Mouse (Mus musculus) erythroblast, embryonic 14.5 days (primary cell): Measurements from ENCODE around the gene Phb.

Experiments used
- GATA1 ChIP-seq: IDR thresholded peaks from 2 replicates; pipeline ENCODE4 v1.6.1; 2012; ENCODE audit warnings: low read length, inconsistent platforms, mixed read lengths
- TAL1 ChIP-seq: IDR thresholded peaks from 3 replicates; pipeline ENCODE4 v1.6.1; 2012; ENCODE audit warnings: low read length, inconsistent platforms, mixed read lengths

DNA sequence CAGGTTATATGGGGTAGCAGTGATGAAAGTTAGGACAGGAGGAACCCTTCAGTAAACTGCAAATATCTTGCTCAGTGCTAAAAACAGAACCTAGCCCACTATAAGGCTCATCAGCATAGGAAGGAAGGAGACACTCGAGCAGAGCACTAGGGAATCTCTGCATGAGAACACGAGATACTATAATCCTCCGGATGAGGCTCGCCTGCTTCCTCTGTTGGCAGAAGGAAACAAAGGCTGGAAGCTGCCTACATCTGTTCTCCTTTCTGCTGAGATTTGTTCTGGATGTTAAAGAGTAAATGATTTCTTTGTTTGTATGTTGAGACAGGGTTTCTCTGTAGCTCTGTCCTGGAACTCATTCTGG, 38.2 kb downstream of the Phb start:
- TF ChIP-seq TAL1 (no peak), GATA1 (no peak)
